Mouse (Mus musculus): Measurements from ENCODE around the gene Popdc2. TPM values are rescaled to one million over a fixed set of nuclear protein-coding genes. Genes with fewer than 3 reads are reported as not detected.

The Popdc2 gene
- polyA plus RNA-seq, 1 experiment from 2014 or later: 16.6 TPM

DNA sequence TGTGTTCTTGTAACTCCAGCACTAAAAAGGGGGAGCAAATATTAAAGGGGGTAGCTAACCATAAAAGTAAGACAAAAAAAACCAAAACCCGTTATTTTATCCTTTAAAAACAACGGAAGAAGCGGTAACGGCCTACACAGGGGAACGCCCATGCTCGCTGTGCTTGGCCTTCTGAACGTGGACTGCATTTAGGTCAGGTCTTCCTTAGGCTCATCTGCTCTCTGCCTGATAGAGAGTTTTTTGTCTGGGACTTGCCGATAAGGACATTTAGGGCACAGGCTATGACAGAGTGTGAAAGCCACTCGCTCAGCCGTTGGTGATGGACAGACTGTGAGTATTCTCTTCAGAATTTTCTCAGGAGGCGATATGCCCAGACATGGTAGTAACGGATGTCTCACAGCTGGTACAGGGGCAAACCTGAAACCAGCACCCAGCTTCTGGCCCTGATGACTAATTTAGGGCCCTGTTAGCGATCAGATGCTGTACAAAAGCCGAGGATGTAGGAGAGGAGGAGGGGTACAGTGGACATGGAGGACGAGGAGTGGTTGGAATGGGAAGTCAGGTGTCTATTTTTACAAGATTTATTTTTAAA is 9.8 kb downstream of the Popdc2 start:
- no peak for TF ChIP-seq CTCF (IDR thresholded peaks at IDR 0.05; ENCODE audit: low read depth)
- no peaks in the 10 kb centered on the region for H3K4me1 ChIP-seq (replicated peaks; ENCODE audit: control insufficient read depth, insufficient read depth, low read length)
- WGBS: 89% methylated on average over 15 of the region's 15 CpGs
- no peak for ATAC-seq
- H3K4me2 ChIP-seq (replicated peaks; ENCODE audit: low read depth): no peak overlapping the region
- H3K9me3 ChIP-seq (ENCODE audit: control insufficient read depth): no peaks in the 10 kb centered on the region
- no peak overlapping the region for H3K9ac ChIP-seq (ENCODE audit: low read depth, low read length)
- H3K4me3 ChIP-seq (ENCODE audit: low read depth, low read length): no peak overlapping the region
- no peak overlapping the region for H3K27ac ChIP-seq (ENCODE audit: low read depth, low read length)
- no peaks in the 10 kb centered on the region for H3K27me3 ChIP-seq (replicated peaks; ENCODE audit: control insufficient read depth, insufficient read depth, low read length)
- H3K36me3 ChIP-seq (ENCODE audit: control insufficient read depth, insufficient read depth): no peaks in the 10 kb centered on the region

DNA sequence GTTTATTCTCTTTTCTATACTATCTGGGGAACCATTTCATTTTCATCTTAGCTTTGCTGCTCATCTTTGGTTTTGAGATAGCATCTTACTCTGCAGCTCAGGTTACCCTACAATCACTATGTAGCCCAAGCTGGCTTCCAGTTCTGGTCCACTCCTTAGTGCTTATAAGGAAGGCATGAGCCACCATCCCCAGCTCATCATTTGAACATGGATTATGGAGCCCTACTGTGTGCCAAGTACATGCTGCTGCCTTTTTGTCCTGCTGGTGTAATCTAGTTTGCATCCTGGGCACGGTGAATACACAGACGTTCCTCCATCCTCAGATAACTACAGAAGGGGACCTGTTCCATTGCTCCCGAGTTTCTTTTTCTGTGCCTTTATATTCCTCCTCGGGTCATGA is 10.9 kb downstream of the Popdc2 start:
- H3K9me3 ChIP-seq (ENCODE audit: control insufficient read depth): no peaks in the 10 kb centered on the region
- no peaks in the 10 kb centered on the region for H3K27me3 ChIP-seq (replicated peaks; ENCODE audit: control insufficient read depth, insufficient read depth, low read length)
- H3K4me1 ChIP-seq (replicated peaks; ENCODE audit: control insufficient read depth, insufficient read depth, low read length): no peaks in the 10 kb centered on the region
- H3K9ac ChIP-seq (ENCODE audit: low read depth, low read length): no peak overlapping the region
- no peak for TF ChIP-seq CTCF (IDR thresholded peaks at IDR 0.05; ENCODE audit: low read depth)
- WGBS: 89% methylated on average over 4 of the region's 4 CpGs
- no peak for ATAC-seq
- no peak overlapping the region for H3K4me2 ChIP-seq (replicated peaks; ENCODE audit: low read depth)
- H3K36me3 ChIP-seq (ENCODE audit: control insufficient read depth, insufficient read depth): no peaks in the 10 kb centered on the region
- H3K27ac ChIP-seq (ENCODE audit: low read depth, low read length): no peak overlapping the region
- H3K4me3 ChIP-seq (ENCODE audit: low read depth, low read length): no peak overlapping the region

DNA sequence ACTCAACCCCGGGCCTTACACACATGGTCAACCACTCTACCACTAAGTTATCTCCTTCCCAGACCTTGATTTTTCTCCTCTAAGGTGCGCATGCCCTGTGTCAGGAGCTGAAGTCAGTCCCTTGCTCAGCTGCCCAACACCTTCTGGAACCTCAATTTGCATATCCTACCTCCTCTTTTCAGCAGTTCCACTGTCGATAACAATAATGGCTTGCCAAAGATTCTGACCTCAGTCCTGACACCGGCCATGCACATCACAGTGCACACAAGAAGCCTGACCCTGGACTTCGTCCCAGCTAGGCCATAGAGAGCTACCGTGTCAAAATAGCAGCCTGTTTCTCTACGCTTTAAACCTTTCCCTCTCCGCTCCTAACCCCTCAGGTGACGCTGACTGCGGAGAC is 11.4 kb downstream of the Popdc2 start:
- ATAC-seq: no peak
- 75% methylated on average over 10 of the region's 10 CpGs for WGBS
- H3K9me3 ChIP-seq (ENCODE audit: control insufficient read depth): no peaks in the 10 kb centered on the region
- no peak overlapping the region for H3K4me3 ChIP-seq (ENCODE audit: low read depth, low read length)
- no peaks in the 10 kb centered on the region for H3K4me1 ChIP-seq (replicated peaks; ENCODE audit: control insufficient read depth, insufficient read depth, low read length)
- H3K9ac ChIP-seq (ENCODE audit: low read depth, low read length): no peak overlapping the region
- no peaks in the 10 kb centered on the region for H3K36me3 ChIP-seq (ENCODE audit: control insufficient read depth, insufficient read depth)
- no peak for TF ChIP-seq CTCF (IDR thresholded peaks at IDR 0.05; ENCODE audit: low read depth)
- H3K27me3 ChIP-seq (replicated peaks; ENCODE audit: control insufficient read depth, insufficient read depth, low read length): no peaks in the 10 kb centered on the region
- no peak overlapping the region for H3K4me2 ChIP-seq (replicated peaks; ENCODE audit: low read depth)
- no peak overlapping the region for H3K27ac ChIP-seq (ENCODE audit: low read depth, low read length)

DNA sequence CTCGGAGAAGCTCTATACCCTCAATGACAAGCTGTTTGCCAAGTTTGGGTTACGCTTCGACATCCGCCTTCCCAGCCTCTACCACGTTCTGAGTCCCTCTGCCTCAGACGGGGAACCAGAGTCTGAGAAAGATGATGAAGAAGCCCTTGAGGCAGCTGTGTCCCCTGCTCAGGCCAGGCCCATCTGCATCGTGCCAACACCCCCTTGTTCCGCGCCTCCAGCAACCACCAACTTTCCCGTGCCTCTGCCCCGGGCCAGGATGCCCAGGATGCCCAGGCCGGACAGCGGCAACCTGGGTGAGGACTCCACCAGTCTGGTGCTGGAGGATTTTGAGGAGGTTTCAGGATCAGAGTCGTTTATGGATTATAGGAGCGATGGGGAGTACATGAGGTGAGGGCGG is 11.9 kb downstream of the Popdc2 start:
- H3K4me3 ChIP-seq (ENCODE audit: low read depth, low read length): no peak overlapping the region
- no peaks in the 10 kb centered on the region for H3K9me3 ChIP-seq (ENCODE audit: control insufficient read depth)
- ATAC-seq: no peak
- no peak for TF ChIP-seq CTCF (IDR thresholded peaks at IDR 0.05; ENCODE audit: low read depth)
- H3K4me1 ChIP-seq (replicated peaks; ENCODE audit: control insufficient read depth, insufficient read depth, low read length): peaks cover 3% of the 10 kb centered on the region; the same call in 1 of the 2 replicates
- H3K27me3 ChIP-seq (replicated peaks; ENCODE audit: control insufficient read depth, insufficient read depth, low read length): no peaks in the 10 kb centered on the region
- no peak overlapping the region for H3K4me2 ChIP-seq (replicated peaks; ENCODE audit: low read depth)
- no peak overlapping the region for H3K27ac ChIP-seq (ENCODE audit: low read depth, low read length)
- no peaks in the 10 kb centered on the region for H3K36me3 ChIP-seq (ENCODE audit: control insufficient read depth, insufficient read depth)
- 87% methylated on average over 16 of the region's 16 CpGs for WGBS
- no peak overlapping the region for H3K9ac ChIP-seq (ENCODE audit: low read depth, low read length)

DNA sequence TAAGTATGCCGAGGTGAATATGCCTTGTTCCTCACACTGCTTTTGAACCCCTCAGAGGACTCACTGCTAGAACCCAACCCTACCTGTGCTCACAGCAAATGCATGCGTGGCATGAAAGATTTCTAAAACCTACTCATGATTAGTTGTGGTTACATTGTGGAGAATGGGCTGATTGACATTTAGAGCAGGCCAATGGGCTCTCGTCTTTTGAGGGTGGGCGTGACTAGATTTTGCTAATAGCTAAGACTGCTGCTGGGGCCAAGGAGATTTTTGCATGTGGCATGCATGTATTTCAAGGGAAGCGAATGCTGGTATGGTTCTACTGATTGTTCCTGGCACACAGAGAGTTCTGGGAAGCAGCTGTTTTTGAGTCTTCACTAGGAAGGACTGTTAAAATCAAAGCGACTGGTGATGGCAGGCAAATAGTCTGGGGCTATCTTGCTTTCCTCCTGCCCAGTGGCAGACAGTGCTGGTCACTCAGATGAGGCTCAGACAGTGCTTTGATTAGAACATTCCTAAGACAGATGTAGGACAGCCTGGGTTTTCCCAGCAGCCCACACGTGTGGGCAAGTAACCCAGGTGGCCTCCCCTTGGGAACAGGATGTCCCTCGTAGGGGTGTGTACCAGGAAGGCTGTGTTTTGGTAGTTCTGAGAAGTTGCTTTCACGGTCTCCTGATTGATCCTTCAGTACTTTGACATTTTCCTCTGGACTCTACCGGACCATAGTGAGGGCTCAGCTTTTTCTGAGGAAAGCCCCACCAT is 12.6 kb downstream of the Popdc2 start:
- 81% methylated on average over 10 of the region's 10 CpGs for WGBS
- TF ChIP-seq CTCF (IDR thresholded peaks at IDR 0.05; ENCODE audit: low read depth): no peak
- no peak for ATAC-seq
- no peaks in the 10 kb centered on the region for H3K27me3 ChIP-seq (replicated peaks; ENCODE audit: control insufficient read depth, insufficient read depth, low read length)
- no peak overlapping the region for H3K4me2 ChIP-seq (replicated peaks; ENCODE audit: low read depth)
- H3K27ac ChIP-seq (ENCODE audit: low read depth, low read length): no peak overlapping the region
- no peaks in the 10 kb centered on the region for H3K36me3 ChIP-seq (ENCODE audit: control insufficient read depth, insufficient read depth)
- peaks cover 6% of the 10 kb centered on the region; the same call in 1 of the 2 replicates for H3K4me1 ChIP-seq (replicated peaks; ENCODE audit: control insufficient read depth, insufficient read depth, low read length)
- H3K9me3 ChIP-seq (ENCODE audit: control insufficient read depth): no peaks in the 10 kb centered on the region
- no peak overlapping the region for H3K9ac ChIP-seq (ENCODE audit: low read depth, low read length)
- no peak overlapping the region for H3K4me3 ChIP-seq (ENCODE audit: low read depth, low read length)

DNA sequence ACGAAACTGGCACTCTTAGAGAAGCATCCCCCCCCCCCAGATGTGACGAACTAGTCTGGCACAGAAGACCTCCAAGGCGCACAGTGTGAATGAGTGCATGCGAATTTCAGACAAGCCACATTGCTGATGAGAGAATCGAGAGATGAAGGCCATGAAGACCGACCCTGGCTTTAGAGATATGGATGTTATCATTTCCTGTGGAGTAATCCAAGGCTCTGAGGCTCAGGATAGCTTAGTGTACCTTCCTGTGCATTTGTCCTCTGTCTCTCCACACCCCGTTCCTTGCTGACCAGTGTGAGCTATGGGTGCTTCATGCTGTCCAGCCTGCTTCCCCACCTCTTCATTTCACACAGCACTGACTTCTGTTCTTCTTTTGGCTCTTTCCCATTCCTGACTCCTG is 13.2 kb downstream of the Popdc2 start:
- Histone ChIP-seq H3K4me2 (replicated peaks; ENCODE audit: low read depth) (no peak overlapping the region), H3K27me3 (replicated peaks; ENCODE audit: control insufficient read depth, insufficient read depth, low read length) (no peaks in the 10 kb centered on the region), H3K9me3 (ENCODE audit: control insufficient read depth) (no peaks in the 10 kb centered on the region), H3K4me3 (ENCODE audit: low read depth, low read length) (no peak overlapping the region), H3K27ac (ENCODE audit: low read depth, low read length) (no peak overlapping the region), H3K36me3 (ENCODE audit: control insufficient read depth, insufficient read depth) (no peaks in the 10 kb centered on the region), H3K4me1 (replicated peaks; ENCODE audit: control insufficient read depth, insufficient read depth, low read length) (peaks cover 6% of the 10 kb centered on the region; the same call in 1 of the 2 replicates), H3K9ac (ENCODE audit: low read depth, low read length) (no peak overlapping the region)
- ATAC-seq: no peak
- 80% methylated on average over 7 of the region's 7 CpGs for WGBS
- TF ChIP-seq CTCF (IDR thresholded peaks at IDR 0.05; ENCODE audit: low read depth): no peak

Data from intestine, postnatal 0 days (tissue).